Mouse (Mus musculus): ENCODE measurements around the gene Jchain. TPM values are rescaled to one million over a fixed set of nuclear protein-coding genes. Genes with fewer than 3 reads are reported as not detected.

The Jchain gene
- 0.08 TPM in 1 of 2 replicates, not detected in the other for polyA plus RNA-seq (2015; fragmentation: Nextera tagmentation; extraction: Ambion mirVana)

DNA sequence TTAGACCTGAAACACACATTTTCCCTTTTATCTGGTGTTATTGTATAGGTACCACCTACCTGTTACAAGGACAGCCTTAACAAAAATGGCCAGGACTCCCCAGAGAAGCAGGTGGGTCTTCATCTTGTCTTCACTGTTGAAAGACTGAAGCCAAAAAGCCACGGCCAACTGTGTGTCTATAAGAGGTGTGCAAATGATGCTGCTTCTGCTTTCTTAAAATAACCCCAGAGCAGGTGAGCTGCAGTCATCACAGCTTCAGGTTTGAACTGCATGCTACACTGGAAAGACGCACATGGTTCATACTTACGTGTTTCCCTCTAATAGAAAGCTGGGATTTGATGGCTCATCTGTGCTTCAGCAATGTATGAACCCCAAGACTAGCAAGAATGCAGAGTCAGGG, at the start of gene Jchain:
Gene Jchain, minus strand, starts transcription at position 235 of the 400 bp plus-strand sequence.
- H3K36me3 ChIP-seq (ENCODE audit: control insufficient read depth, insufficient read depth, low read length) = no peaks in the 10 kb centered on the region
- DNase-seq (ENCODE audit: low spot score) (no peak), ATAC-seq (ENCODE audit: low FRiP score, low TSS enrichment) (no peak)
- no peaks in the 10 kb centered on the region for H3K27me3 ChIP-seq (ENCODE audit: control insufficient read depth, insufficient read depth, low read length)
- no peak within 1 kb of the TSS for H3K27ac ChIP-seq (replicated peaks)
- no peak within 1 kb of the TSS for H3K9ac ChIP-seq (ENCODE audit: low read length)
- H3K4me1 ChIP-seq (replicated peaks; ENCODE audit: control insufficient read depth, insufficient read depth) = no peaks in the 10 kb centered on the region
- no peak for TF ChIP-seq CTCF (IDR thresholded peaks at IDR 0.05; ENCODE audit: low read depth)
- no peak for TF ChIP-seq EP300 (optimal IDR thresholded peaks at IDR 0.05)
- H3K9me3 ChIP-seq (ENCODE audit: control insufficient read depth, low read length) = no peaks in the 10 kb centered on the region
- WGBS = 87% methylated on average over 3 of the region's 3 CpGs
- H3K4me2 ChIP-seq (replicated peaks; ENCODE audit: low read depth) = no peak within 1 kb of the TSS
- no peak within 1 kb of the TSS for H3K4me3 ChIP-seq (ENCODE audit: low read depth, low read length)

DNA sequence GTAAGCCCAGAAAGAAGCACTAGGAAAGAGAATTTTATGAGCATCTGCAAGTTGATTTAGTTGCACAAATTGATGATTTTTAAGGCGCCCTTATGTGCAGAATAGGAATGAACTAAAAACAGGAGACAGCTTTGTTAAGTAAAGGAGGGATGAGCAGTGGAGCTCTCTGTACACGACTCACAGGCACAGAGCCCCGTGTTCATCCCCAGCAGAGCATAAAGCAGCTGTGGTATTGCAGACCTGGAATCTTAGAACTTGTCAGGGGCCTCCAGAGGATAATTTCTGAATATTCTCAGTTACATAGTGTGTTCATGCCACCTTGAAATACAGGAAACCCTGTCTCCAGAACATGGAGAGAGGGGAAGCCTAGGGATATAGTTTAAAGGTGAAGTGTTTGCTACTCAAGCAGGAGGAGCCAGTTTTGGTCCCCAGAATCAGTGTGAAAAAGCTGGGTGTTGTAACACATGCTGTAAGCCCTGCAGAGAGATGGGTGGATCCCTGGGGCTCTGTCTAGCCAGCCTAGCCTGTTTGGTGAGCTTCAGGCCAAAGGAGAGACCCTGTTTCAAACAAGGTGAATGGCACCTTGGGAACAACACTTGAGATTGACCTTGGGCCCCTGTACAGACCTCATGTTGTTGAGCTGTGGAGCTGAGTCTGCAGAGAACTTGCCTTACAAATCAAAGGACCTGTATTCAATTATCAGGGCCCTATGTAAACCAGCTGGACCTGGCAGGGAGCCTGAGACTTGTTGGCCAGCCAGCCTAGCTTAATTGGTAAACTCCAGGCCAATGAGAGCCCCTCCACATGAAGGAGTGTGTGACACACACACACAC, 48.0 kb upstream of the Jchain start:
- Histone ChIP-seq H3K9me3 (ENCODE audit: control insufficient read depth, low read length) (no peaks in the 10 kb centered on the region), H3K36me3 (ENCODE audit: control insufficient read depth, insufficient read depth, low read length) (no peaks in the 10 kb centered on the region; the same call in 1 of the 2 replicates), H3K27ac (replicated peaks) (no peak overlapping the region; the same call in 1 of the 2 replicates), H3K4me2 (replicated peaks; ENCODE audit: low read depth) (no peak overlapping the region), H3K27me3 (ENCODE audit: control insufficient read depth, insufficient read depth, low read length) (no peaks in the 10 kb centered on the region), H3K9ac (ENCODE audit: low read length) (no peak overlapping the region), H3K4me3 (ENCODE audit: low read depth, low read length) (no peak overlapping the region), H3K4me1 (replicated peaks; ENCODE audit: control insufficient read depth, insufficient read depth) (no peaks in the 10 kb centered on the region)
- TF ChIP-seq EP300 (optimal IDR thresholded peaks at IDR 0.05) = no peak
- no peak for TF ChIP-seq CTCF (IDR thresholded peaks at IDR 0.05; ENCODE audit: low read depth)
- ATAC-seq (ENCODE audit: low FRiP score, low TSS enrichment) (peak; percentile 81), DNase-seq (ENCODE audit: low spot score) (peak; percentile 45)
- 54% methylated on average over 3 of the region's 3 CpGs for WGBS

DNA sequence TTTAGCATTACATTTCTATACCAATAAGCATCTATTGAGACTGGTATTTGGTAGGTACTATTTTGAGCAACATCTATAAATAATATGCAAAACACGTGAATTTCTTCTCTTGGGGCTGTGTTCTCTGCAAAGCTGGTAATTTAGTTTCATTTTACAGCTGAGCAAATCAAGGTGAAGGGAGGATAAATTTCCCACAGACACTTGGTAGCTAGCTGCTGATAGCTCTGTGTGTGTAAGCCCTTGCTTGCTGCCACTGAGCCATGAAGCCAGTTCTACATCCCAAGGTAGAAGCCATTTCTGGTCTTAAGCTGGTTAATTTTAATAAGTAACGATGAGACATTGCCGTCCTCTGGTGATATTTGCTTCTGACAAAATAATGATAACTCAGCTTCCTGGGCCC, 47.1 kb upstream of the Jchain start:
- H3K9ac ChIP-seq (ENCODE audit: low read length) = no peak overlapping the region
- no peaks in the 10 kb centered on the region for H3K9me3 ChIP-seq (ENCODE audit: control insufficient read depth, low read length)
- no peak overlapping the region for H3K4me2 ChIP-seq (replicated peaks; ENCODE audit: low read depth)
- H3K4me1 ChIP-seq (replicated peaks; ENCODE audit: control insufficient read depth, insufficient read depth) = no peaks in the 10 kb centered on the region
- H3K27ac ChIP-seq (replicated peaks) = no peak overlapping the region
- DNase-seq (ENCODE audit: low spot score) (no peak), ATAC-seq (ENCODE audit: low FRiP score, low TSS enrichment) (no peak)
- no peak overlapping the region for H3K4me3 ChIP-seq (ENCODE audit: low read depth, low read length)
- no peaks in the 10 kb centered on the region; the same call in 1 of the 2 replicates for H3K36me3 ChIP-seq (ENCODE audit: control insufficient read depth, insufficient read depth, low read length)
- 86% methylated on average over 3 of the region's 3 CpGs for WGBS
- TF ChIP-seq CTCF (IDR thresholded peaks at IDR 0.05; ENCODE audit: low read depth) = no peak
- TF ChIP-seq EP300 (optimal IDR thresholded peaks at IDR 0.05) = no peak
- H3K27me3 ChIP-seq (ENCODE audit: control insufficient read depth, insufficient read depth, low read length) = no peaks in the 10 kb centered on the region

- Histone ChIP-seq H3K4me2 (replicated peaks; ENCODE audit: low read depth) (no peak overlapping the region), H3K27ac (replicated peaks) (no peak overlapping the region), H3K4me3 (ENCODE audit: low read depth, low read length) (no peak overlapping the region), H3K4me1 (replicated peaks; ENCODE audit: control insufficient read depth, insufficient read depth) (peaks cover 3% of the 10 kb centered on the region; the same call in 1 of the 2 replicates), H3K9me3 (ENCODE audit: control insufficient read depth, low read length) (no peaks in the 10 kb centered on the region), H3K9ac (ENCODE audit: low read length) (no peak overlapping the region), H3K27me3 (ENCODE audit: control insufficient read depth, insufficient read depth, low read length) (no peaks in the 10 kb centered on the region), H3K36me3 (ENCODE audit: control insufficient read depth, insufficient read depth, low read length) (no peaks in the 10 kb centered on the region; the same call in 1 of the 2 replicates)
- TF ChIP-seq EP300 (optimal IDR thresholded peaks at IDR 0.05) (no peak), CTCF (IDR thresholded peaks at IDR 0.05; ENCODE audit: low read depth) (no peak)
- 73% methylated on average over 3 of the region's 3 CpGs for WGBS
- DNase-seq (ENCODE audit: low spot score) = no peak
- ATAC-seq (ENCODE audit: low FRiP score, low TSS enrichment) = no peak
These were observed 41.9 kb upstream of the Jchain start for GRCm38 (mm10) chr5:88569541-88569940.

DNA sequence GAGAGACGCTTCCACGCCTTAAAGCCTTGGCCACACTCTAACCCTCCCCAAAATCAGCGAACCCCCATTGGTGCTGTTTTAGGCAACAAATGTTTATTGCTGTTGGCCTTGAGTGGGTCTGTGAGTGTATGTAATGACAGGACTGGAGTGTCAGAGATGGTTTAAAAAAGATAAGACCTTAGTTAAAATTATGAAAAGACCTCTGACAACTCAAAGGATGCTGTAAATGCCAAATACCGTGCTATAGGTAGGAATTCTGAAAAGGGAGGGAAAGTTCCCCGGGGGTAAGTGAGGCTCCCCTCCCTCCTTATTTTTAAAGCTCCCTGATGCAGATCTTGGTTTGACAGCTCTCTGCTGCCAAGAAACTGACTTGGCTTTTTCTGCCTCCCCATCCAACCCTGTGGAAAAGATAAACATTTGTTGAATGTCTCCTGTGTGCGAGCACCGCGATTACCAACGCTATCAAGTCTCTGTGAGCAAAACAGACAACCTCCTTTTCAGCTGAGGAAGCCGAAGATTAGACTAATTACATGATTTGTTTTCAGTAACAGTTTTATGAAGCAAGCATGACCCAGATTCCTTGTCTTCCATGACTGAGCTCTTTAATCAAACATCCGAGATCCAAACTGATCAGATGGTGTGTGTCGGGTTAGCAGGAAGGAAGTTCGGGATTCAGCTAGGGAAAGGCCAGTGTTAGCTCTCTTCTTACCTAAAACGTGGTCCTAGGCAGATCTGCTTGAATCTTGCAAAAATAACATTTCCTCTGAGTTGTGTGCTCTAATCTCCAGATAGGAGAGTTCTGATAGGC, 38.5 kb upstream of the Jchain start:
- DNase-seq (ENCODE audit: low spot score) (no peak), ATAC-seq (ENCODE audit: low FRiP score, low TSS enrichment) (peak; percentile 21)
- TF ChIP-seq EP300 (optimal IDR thresholded peaks at IDR 0.05) = no peak
- TF ChIP-seq CTCF (IDR thresholded peaks at IDR 0.05; ENCODE audit: low read depth) = no peak
- Histone ChIP-seq H3K27me3 (ENCODE audit: control insufficient read depth, insufficient read depth, low read length) (no peaks in the 10 kb centered on the region), H3K4me3 (ENCODE audit: low read depth, low read length) (peak overlapping the region; percentile 88), H3K9me3 (ENCODE audit: control insufficient read depth, low read length) (no peaks in the 10 kb centered on the region), H3K4me1 (replicated peaks; ENCODE audit: control insufficient read depth, insufficient read depth) (peaks cover 3% of the 10 kb centered on the region), H3K36me3 (ENCODE audit: control insufficient read depth, insufficient read depth, low read length) (no peaks in the 10 kb centered on the region; the same call in 1 of the 2 replicates), H3K4me2 (replicated peaks; ENCODE audit: low read depth) (peak overlapping the region; percentile 69), H3K27ac (replicated peaks) (peak overlapping the region; percentile 92), H3K9ac (ENCODE audit: low read length) (peak overlapping the region; percentile 79)
- WGBS = 3% methylated on average over 14 of the region's 14 CpGs

Data from stomach, postnatal 0 days (tissue).